Mouse (Mus musculus) brain, embryonic 14.5 days (tissue): ENCODE data around the gene Cenpt.

Source experiments
- CTCF ChIP-seq: fragments of 200-500 bp; IDR thresholded peaks from 2 replicates; pipeline ENCODE4 v1.5.1; 2012; ENCODE audit warnings: inconsistent platforms, mild to moderate bottlenecking, moderate library complexity, borderline replicate concordance; ENCODE audit not compliant: insufficient read depth, insufficient read length; ENCODE audit errors: extremely low read depth
- POLR2A ChIP-seq: fragments of 200-500 bp; IDR thresholded peaks from 2 replicates; pipeline ENCODE4 v1.6.1; 2012; ENCODE audit warnings: mild to moderate bottlenecking, inconsistent platforms, borderline replicate concordance; ENCODE audit not compliant: poor library complexity, insufficient read depth, insufficient read length, severe bottlenecking; ENCODE audit errors: extremely low read depth

DNA sequence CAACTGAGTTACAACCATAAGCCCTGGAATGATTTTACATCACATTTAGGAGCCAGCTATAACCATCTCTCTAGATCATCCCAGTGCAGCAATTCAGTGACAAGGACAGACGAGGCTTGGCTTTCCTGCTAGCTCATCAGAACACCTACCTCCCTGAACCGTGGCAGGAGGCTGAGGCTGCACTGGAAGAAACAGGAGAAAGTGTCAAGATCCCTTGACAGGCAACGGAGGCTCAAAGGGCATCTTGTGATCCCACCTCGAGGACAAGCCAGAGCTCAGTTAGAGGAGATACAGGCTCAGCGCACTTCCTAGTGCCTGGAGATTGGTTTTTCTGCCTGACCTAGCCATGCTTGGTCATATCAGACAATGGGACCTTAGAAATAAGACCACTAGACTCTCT, 40.6 kb downstream of the Cenpt start:
- TF ChIP-seq CTCF: no peak
- TF ChIP-seq POLR2A: no peak
